Mouse (Mus musculus): ENCODE measurements around the gene Trim7. TPM values are rescaled to one million over a fixed set of nuclear protein-coding genes. Genes with fewer than 3 reads are reported as not detected.

Trim7 gene
- total and polyA plus RNA-seq, 3 experiments, result 0.67 to 4.0 (median 3.0) TPM

Other genes with a start within 250 kb of the Trim7 start
- 2,186 and 2,188 TPM in 2 replicates for gene Rack1, start 25.8 kb upstream of the Trim7 start, total RNA-seq (2014; fragmentation: Nextera tagmentation)
- gene Rack1, start 25.8 kb upstream of the Trim7 start, total RNA-seq (2017), result 1,964 and 2,298 TPM in 2 replicates
- gene Rack1, start 25.8 kb upstream of the Trim7 start, polyA plus RNA-seq (2012), result 2,955 and 7,700 TPM in 2 replicates
- gene Trim41, start 8.8 kb upstream of the Trim7 start, total RNA-seq (2014; fragmentation: Nextera tagmentation), result 13.8 and 20.2 TPM in 2 replicates
- gene Trim41, start 8.8 kb upstream of the Trim7 start, total RNA-seq (2017), result 55.5 and 56.5 TPM in 2 replicates
- 50.4 and 56.6 TPM in 2 replicates for gene Trim41, start 8.8 kb upstream of the Trim7 start, polyA plus RNA-seq (2012)
- gene Gm12184, start 515 bp downstream of the Trim7 start, total RNA-seq (2014; fragmentation: Nextera tagmentation), result 22.1 and 22.5 TPM in 2 replicates
- 15.3 and 16.3 TPM in 2 replicates for gene Gm12184, start 515 bp downstream of the Trim7 start, total RNA-seq (2017)
- 47.2 and 49.5 TPM in 2 replicates for gene Gm12184, start 515 bp downstream of the Trim7 start, polyA plus RNA-seq (2012)
- 39.3 and 44.2 TPM in 2 replicates for gene Irgm1, start 45.5 kb downstream of the Trim7 start, total RNA-seq (2014; fragmentation: Nextera tagmentation)
- gene Irgm1, start 45.5 kb downstream of the Trim7 start, total RNA-seq (2017), result 73.5 and 75.4 TPM in 2 replicates
- 2.3 and 2.9 TPM in 2 replicates for gene Irgm1, start 45.5 kb downstream of the Trim7 start, polyA plus RNA-seq (2012)
- not detected in 2 replicates for gene Gm5431, start 76.1 kb downstream of the Trim7 start, total RNA-seq (2014; fragmentation: Nextera tagmentation)
- 0.06 and 0.11 TPM in 2 replicates for gene Gm5431, start 76.1 kb downstream of the Trim7 start, total RNA-seq (2017)
- gene Gm5431, start 76.1 kb downstream of the Trim7 start, polyA plus RNA-seq (2012), result not detected in 2 replicates
- gene Psme2b, start 120.0 kb downstream of the Trim7 start, total RNA-seq (2014; fragmentation: Nextera tagmentation), result 1.8 and 5.8 TPM in 2 replicates
- gene Psme2b, start 120.0 kb downstream of the Trim7 start, total RNA-seq (2017), result 7.6 and 9.0 TPM in 2 replicates
- gene Psme2b, start 120.0 kb downstream of the Trim7 start, polyA plus RNA-seq (2012), result 1.9 and 2.7 TPM in 2 replicates
- 0.24 TPM in 1 of 2 replicates, not detected in the other for gene Olfr56, start 152.7 kb downstream of the Trim7 start, total RNA-seq (2014; fragmentation: Nextera tagmentation)
- 0.27 and 0.46 TPM in 2 replicates for gene Olfr56, start 152.7 kb downstream of the Trim7 start, total RNA-seq (2017)
- gene Olfr56, start 152.7 kb downstream of the Trim7 start, polyA plus RNA-seq (2012), result 0.01 TPM in 1 of 2 replicates, not detected in the other
- gene 9930111J21Rik1, start 153.3 kb downstream of the Trim7 start, total RNA-seq (2014; fragmentation: Nextera tagmentation), result 1.1 and 3.9 TPM in 2 replicates
- gene 9930111J21Rik1, start 153.3 kb downstream of the Trim7 start, total RNA-seq (2017), result 2.0 and 2.5 TPM in 2 replicates
- gene 9930111J21Rik1, start 153.3 kb downstream of the Trim7 start, polyA plus RNA-seq (2012), result 0.02 TPM in 1 of 2 replicates, not detected in the other
- gene Gm12185, start 166.1 kb downstream of the Trim7 start, total RNA-seq (2014; fragmentation: Nextera tagmentation), result 0.15 TPM in 1 of 2 replicates, not detected in the other
- 0.33 and 0.52 TPM in 2 replicates for gene Gm12185, start 166.1 kb downstream of the Trim7 start, total RNA-seq (2017)
- not detected in 2 replicates for gene Gm12185, start 166.1 kb downstream of the Trim7 start, polyA plus RNA-seq (2012)
- 5.3 TPM in 1 of 2 replicates, not detected in the other for gene Tgtp1, start 168.0 kb downstream of the Trim7 start, total RNA-seq (2014; fragmentation: Nextera tagmentation)
- 0.76 and 1.9 TPM in 2 replicates for gene Tgtp1, start 168.0 kb downstream of the Trim7 start, total RNA-seq (2017)
- 0.02 and 0.03 TPM in 2 replicates for gene Tgtp1, start 168.0 kb downstream of the Trim7 start, polyA plus RNA-seq (2012)
- gene 9930111J21Rik2, start 225.1 kb downstream of the Trim7 start, total RNA-seq (2014; fragmentation: Nextera tagmentation), result 4.6 and 7.8 TPM in 2 replicates
- 2.9 and 4.1 TPM in 2 replicates for gene 9930111J21Rik2, start 225.1 kb downstream of the Trim7 start, total RNA-seq (2017)
- gene 9930111J21Rik2, start 225.1 kb downstream of the Trim7 start, polyA plus RNA-seq (2012), result 0.04 and 0.07 TPM in 2 replicates
- 8.3 and 10.0 TPM in 2 replicates for gene Tgtp2, start 238.1 kb downstream of the Trim7 start, total RNA-seq (2014; fragmentation: Nextera tagmentation)
- gene Tgtp2, start 238.1 kb downstream of the Trim7 start, total RNA-seq (2017), result 23.1 and 25.2 TPM in 2 replicates
- gene Tgtp2, start 238.1 kb downstream of the Trim7 start, polyA plus RNA-seq (2012), result 0.20 and 0.26 TPM in 2 replicates

All from G1E (cell line).